Mouse (Mus musculus): Measurements from ENCODE around the gene Mark1. TPM values are rescaled to one million over a fixed set of nuclear protein-coding genes. Genes with fewer than 3 reads are reported as not detected.

Mark1 gene
- polyA plus RNA-seq, 1 experiment from 2014 or later: 1.5 TPM

DNA sequence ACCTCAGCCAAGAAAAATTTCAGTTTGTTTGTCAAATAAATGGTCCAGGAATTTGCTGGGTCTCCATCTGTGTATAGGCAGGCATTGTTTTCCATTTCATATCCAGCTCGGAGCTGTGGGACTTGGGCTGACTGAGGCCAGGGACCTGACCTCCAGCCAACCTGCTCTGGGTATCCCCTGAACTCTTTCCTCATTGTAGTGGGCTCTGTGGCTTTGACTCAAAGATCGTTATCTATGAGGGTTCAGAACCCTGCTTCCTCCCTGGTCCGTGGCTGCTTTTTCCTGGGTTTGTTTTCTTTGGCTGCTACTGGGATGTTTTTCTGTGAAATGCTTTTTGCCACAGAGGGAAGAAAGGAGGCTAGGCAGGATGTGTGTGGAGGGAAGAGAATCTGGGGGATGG is 145.4 kb downstream of the Mark1 start:
- 20% methylated on average over 3 of the region's 3 CpGs for WGBS
- Histone ChIP-seq H3K9me3 (ENCODE audit: low read length) (no peaks in the 10 kb centered on the region), H3K9ac (replicated peaks; ENCODE audit: low read depth) (no peak overlapping the region), H3K4me2 (replicated peaks; ENCODE audit: low read depth, low read length) (peak overlapping the region; percentile 40; the same call in 1 of the 2 replicates), H3K4me1 (ENCODE audit: insufficient read depth, low read depth, low read length) (no peaks in the 10 kb centered on the region), H3K4me3 (ENCODE audit: low read depth, low read length) (no peak overlapping the region), H3K27me3 (replicated peaks; ENCODE audit: insufficient read depth, low read length) (no peaks in the 10 kb centered on the region), H3K27ac (ENCODE audit: low read length) (peak overlapping the region; percentile 81), H3K36me3 (ENCODE audit: insufficient read depth, low read length) (no peaks in the 10 kb centered on the region)
- TF ChIP-seq CTCF (IDR thresholded peaks at IDR 0.05): no peak
- DNase-seq (ENCODE audit: low spot score) (no peak), ATAC-seq (no peak)

DNA sequence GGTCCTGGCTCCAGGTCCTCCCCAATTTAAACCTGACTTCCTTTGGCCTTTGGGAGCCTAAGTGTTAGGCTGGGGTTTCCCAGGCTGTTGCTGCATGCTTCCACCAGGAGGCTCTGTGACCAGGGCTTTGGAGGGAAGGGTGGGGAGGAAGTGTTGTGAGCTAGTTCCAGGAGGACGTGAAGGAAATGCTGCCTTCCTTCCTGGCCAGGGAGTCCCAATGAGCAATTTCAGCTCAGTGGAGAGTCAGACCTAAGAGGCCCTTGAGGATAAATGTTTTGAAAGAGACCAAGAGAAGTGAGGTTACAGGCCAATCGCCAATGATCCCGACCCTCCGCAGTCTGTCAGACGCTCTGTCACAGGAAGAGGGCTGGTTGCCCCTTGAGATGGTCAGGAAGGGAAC is 146.0 kb downstream of the Mark1 start:
- WGBS: 6% methylated on average over 5 of the region's 5 CpGs
- TF ChIP-seq CTCF (IDR thresholded peaks at IDR 0.05) (peak; percentile 95), EP300 (IDR thresholded peaks at IDR 0.05) (no peak)
- Histone ChIP-seq H3K27me3 (replicated peaks; ENCODE audit: insufficient read depth, low read length) (no peaks in the 10 kb centered on the region), H3K27ac (ENCODE audit: low read length) (peak overlapping the region; percentile 81), H3K4me1 (ENCODE audit: insufficient read depth, low read depth, low read length) (no peaks in the 10 kb centered on the region), H3K9ac (replicated peaks; ENCODE audit: low read depth) (no peak overlapping the region), H3K4me2 (replicated peaks; ENCODE audit: low read depth, low read length) (peak overlapping the region; percentile 40), H3K9me3 (ENCODE audit: low read length) (no peaks in the 10 kb centered on the region), H3K36me3 (ENCODE audit: insufficient read depth, low read length) (no peaks in the 10 kb centered on the region), H3K4me3 (ENCODE audit: low read depth, low read length) (no peak overlapping the region)
- DNase-seq (ENCODE audit: low spot score): peak; percentile 93
- ATAC-seq: peak; percentile 80

DNA sequence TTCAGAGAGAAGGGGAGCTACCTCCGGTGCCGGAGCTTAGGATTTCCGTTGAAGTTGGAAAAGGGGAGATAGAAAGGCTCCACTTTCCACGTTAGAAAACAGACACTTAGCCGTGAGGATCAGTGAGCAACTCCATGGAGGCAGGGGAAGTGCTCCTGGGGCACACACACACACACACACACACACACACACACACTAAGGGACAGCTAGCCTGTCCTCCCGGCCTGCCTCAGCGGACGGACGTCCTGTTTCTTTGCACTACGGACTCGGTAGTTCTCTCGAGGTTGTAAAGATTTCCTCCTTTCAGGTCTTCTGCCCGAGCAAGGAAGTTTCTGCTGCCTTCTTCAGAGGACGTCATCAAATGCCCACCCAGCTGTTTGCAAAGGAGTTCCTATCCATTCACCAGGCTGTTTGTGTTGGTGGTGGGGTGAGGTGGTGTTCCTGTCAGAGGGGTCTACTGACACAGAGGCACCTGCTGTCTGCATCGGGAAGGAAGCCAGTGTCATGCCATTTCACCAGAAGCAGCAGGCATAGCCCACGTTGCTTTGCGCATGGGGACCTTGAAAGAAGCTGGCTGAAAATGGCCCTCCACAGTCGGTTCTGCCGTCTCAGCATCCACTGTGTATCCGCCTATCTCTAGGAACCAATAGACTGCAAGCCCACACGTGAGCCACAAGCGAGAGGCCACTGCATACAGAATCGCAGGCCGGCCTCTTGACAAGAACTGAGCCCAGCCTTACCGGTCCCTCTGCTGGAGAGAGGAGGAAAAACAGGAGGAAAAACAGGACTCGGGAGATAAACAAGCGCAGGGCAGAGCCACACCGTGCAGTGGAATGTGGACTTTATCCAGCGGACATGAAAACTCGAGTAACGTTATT is 147.4 kb downstream of the Mark1 start:
- no peaks in the 10 kb centered on the region for H3K36me3 ChIP-seq (ENCODE audit: insufficient read depth, low read length)
- ATAC-seq (peak; percentile 91), DNase-seq (ENCODE audit: low spot score) (peak; percentile 94)
- H3K9me3 ChIP-seq (ENCODE audit: low read length): no peaks in the 10 kb centered on the region
- H3K27me3 ChIP-seq (replicated peaks; ENCODE audit: insufficient read depth, low read length): no peaks in the 10 kb centered on the region
- H3K4me2 ChIP-seq (replicated peaks; ENCODE audit: low read depth, low read length): peak overlapping the region; percentile 34
- peak overlapping the region; percentile 77 for H3K27ac ChIP-seq (ENCODE audit: low read length)
- 8% methylated on average over 31 of the region's 31 CpGs for WGBS
- H3K9ac ChIP-seq (replicated peaks; ENCODE audit: low read depth): no peak overlapping the region
- TF ChIP-seq CTCF (IDR thresholded peaks at IDR 0.05) (peak; percentile 93), EP300 (IDR thresholded peaks at IDR 0.05) (no peak)
- 0 out of 2 replicates have a peak overlapping the region, but pooled peaks have one; percentile 8 for H3K4me3 ChIP-seq (ENCODE audit: low read depth, low read length)
- no peaks in the 10 kb centered on the region for H3K4me1 ChIP-seq (ENCODE audit: insufficient read depth, low read depth, low read length)

DNA sequence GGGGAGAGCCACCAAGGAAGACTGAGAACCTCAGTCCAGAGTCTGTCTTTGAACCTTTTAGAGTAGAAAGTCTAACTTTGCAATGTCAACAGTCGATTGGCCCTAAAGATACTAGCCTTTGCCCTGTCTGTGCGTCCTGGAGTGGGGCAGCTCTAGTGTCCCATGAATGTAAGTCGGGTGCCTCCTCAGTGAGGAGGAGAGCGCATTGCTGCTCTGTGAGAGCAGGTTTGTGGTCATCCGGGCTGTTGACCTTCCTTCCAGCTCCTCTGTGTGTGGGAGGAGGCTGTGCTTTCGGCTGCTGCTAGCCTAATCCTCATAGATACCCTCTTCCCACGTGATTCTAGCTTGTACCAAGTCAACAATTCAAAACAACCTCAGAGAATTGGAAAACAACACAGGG is 148.2 kb downstream of the Mark1 start:
- H3K27ac ChIP-seq (ENCODE audit: low read length): peak overlapping the region; percentile 75; the same call in 1 of the 2 replicates
- 33% methylated on average over 7 of the region's 7 CpGs for WGBS
- ATAC-seq (no peak), DNase-seq (ENCODE audit: low spot score) (no peak)
- H3K9ac ChIP-seq (replicated peaks; ENCODE audit: low read depth): no peak overlapping the region
- H3K4me2 ChIP-seq (replicated peaks; ENCODE audit: low read depth, low read length): no peak overlapping the region
- H3K27me3 ChIP-seq (replicated peaks; ENCODE audit: insufficient read depth, low read length): no peaks in the 10 kb centered on the region
- H3K9me3 ChIP-seq (ENCODE audit: low read length): no peaks in the 10 kb centered on the region
- H3K4me3 ChIP-seq (ENCODE audit: low read depth, low read length): no peak overlapping the region
- H3K36me3 ChIP-seq (ENCODE audit: insufficient read depth, low read length): no peaks in the 10 kb centered on the region
- H3K4me1 ChIP-seq (ENCODE audit: insufficient read depth, low read depth, low read length): 0 out of 2 replicates have a peak, but pooled peaks cover 6% of the 10 kb centered on the region
- no peak for TF ChIP-seq CTCF (IDR thresholded peaks at IDR 0.05)
- no peak for TF ChIP-seq EP300 (IDR thresholded peaks at IDR 0.05)

DNA sequence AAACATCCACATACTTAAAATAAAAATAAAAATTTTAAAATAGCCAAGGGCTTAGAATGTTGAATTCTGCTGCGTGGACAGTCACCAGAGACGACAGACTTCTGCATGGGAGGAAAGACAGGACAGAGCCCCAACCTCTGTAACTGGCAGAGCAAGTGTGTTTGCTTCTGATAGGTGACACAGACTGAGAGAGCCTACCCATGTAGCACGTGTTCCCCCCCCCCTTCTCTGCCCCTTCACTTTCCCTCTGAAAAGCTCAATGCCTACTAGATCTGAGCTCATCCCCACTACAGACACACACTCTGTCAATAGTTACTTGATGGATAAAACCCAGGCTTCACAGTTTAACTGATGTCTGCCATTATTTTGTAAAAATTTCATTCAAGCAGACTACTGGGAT is 152.4 kb downstream of the Mark1 start:
- Histone ChIP-seq H3K9me3 (ENCODE audit: low read length) (no peaks in the 10 kb centered on the region), H3K27me3 (replicated peaks; ENCODE audit: insufficient read depth, low read length) (no peaks in the 10 kb centered on the region), H3K4me1 (ENCODE audit: insufficient read depth, low read depth, low read length) (peaks cover 10% of the 10 kb centered on the region; the same call in 1 of the 2 replicates), H3K27ac (ENCODE audit: low read length) (no peak overlapping the region), H3K4me2 (replicated peaks; ENCODE audit: low read depth, low read length) (no peak overlapping the region), H3K36me3 (ENCODE audit: insufficient read depth, low read length) (no peaks in the 10 kb centered on the region), H3K4me3 (ENCODE audit: low read depth, low read length) (no peak overlapping the region), H3K9ac (replicated peaks; ENCODE audit: low read depth) (no peak overlapping the region)
- no peak for ATAC-seq
- 35% methylated on average over 3 of the region's 3 CpGs for WGBS
- TF ChIP-seq CTCF (IDR thresholded peaks at IDR 0.05) (no peak), EP300 (IDR thresholded peaks at IDR 0.05) (no peak)
- no peak for DNase-seq (ENCODE audit: low spot score)

Other genes starting within 250 kb of the Mark1 start
- 0.11 and 0.13 TPM in 2 replicates for gene Marc1, start 188.3 kb downstream of the Mark1 start, polyA plus RNA-seq (2015; fragmentation: Nextera tagmentation; extraction: Ambion mirVana)
- gene Marc2, start 153.1 kb downstream of the Mark1 start, polyA plus RNA-seq (2015; fragmentation: Nextera tagmentation; extraction: Ambion mirVana): 213 and 222 TPM in 2 replicates
- gene C130074G19Rik, start 116.4 kb downstream of the Mark1 start, polyA plus RNA-seq (2015; fragmentation: Nextera tagmentation; extraction: Ambion mirVana): 4.0 and 4.6 TPM in 2 replicates
- 14.5 and 15.1 TPM in 2 replicates for gene Rab3gap2, start 204.5 kb upstream of the Mark1 start, polyA plus RNA-seq (2015; fragmentation: Nextera tagmentation; extraction: Ambion mirVana)